Mouse (Mus musculus) adrenal gland, adult (tissue): ENCODE results near the gene Ogn.
A peak's percentile ranks its signal among the peaks of the same experiment; 100 is the strongest.
"Not testable (repeated sequence)": the region's sequence is repeated elsewhere in the genome, so short reads cannot be mapped to it uniquely, and the experiment has no call there.

Source experiments
- DNase-seq, 2 experiments: peaks; one replicate each; pipeline ENCODE4 v3.0.0; 2022 to 2023; ENCODE audit warnings: low spot score in 1 of 2; ENCODE audit not compliant: inconsistent age in 2 of 2

The Ogn gene

GRCm38 (mm10) chr13:49607714-49608113, at the start of gene Ogn:
Gene Ogn (plus strand): TSS chr13:49608046.
- no peak for DNase-seq

GRCm38 (mm10) chr13:49559185-49559584, 48.7 kb upstream of the Ogn start:
- DNase-seq: peak; percentile 15 to 70

DNA sequence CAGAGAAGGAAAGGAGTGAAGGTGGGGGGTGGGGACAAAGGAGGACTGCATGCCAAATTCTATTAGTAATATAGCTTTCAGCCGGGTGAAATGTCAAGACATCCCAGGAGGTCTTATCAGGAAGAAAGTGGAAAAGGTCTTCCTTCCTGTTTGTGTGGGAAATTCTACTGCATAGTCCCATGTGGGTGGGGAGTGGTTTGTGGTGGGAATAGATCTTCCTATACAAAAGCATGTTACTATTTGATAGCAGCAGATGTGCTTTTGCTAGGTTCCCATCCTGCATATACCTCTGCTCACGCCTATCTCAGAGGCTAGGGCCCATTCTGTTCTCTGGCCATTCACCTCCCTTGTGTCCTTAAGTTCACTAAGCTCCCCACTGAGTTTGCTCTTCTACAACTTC, 47.0 kb upstream of the Ogn start:
- DNase-seq: no peak

GRCm38 (mm10) chr13:49564347-49564746, 43.5 kb upstream of the Ogn start:
- DNase-seq: no peak

- DNase-seq: no peak
Measured at GRCm38 (mm10) chr13:49570371-49570770, 37.5 kb upstream of the Ogn start.

- DNase-seq: no peak
Measured at GRCm38 (mm10) chr13:49571418-49571817, 36.4 kb upstream of the Ogn start.

DNA sequence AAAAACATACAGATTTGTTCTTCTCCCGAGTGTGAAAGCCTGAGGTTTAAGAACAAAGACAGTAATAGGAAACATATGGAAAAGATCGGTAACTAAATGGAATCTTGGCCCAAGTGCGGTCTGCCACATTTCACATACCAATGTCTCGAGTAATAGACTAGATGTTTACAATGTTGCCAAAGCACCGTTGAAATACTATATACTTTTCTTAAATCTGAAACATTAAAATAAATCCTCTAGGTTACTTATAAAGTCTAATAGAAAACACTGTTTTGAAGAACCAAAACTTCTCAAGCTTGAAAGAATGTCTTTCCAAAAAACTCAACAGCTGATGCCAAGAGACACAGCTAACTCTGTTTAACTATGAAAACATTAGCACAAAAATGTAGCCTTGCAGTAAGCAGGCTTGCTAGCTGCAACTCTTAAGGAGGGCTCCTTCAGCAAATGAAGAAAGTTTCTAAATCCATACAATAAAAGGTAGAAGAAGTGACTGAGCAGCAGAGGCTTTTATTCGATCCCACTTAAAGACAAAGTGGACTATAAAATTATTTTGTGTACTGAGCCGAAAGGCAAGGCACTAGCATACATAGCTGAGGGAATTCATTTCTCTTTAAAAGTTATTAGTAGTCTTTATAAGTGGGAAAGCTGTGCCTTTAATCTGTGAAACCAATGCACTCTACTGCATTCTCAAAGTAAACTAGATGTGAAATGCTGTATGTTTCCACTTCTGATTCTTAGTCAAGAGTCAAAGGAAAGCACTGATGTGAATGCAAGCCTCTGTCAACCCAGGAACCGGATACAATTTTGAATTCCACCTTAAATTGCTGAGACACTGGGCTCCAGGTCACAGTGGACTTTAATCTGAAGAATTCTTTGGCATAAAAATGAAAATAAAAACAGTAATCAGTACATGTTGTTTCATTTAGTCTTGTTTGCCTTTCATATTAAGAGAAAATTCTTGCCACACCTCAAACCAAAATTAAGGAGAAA, 26.0 kb upstream of the Ogn start, which contains the start of gene Omd:
Omd (plus strand) TSS at position 922 of the 990 bp plus-strand sequence.
- DNase-seq: no peak

- no peak for DNase-seq
Measured at GRCm38 (mm10) chr13:49583859-49584258, 24.0 kb upstream of the Ogn start.

DNA sequence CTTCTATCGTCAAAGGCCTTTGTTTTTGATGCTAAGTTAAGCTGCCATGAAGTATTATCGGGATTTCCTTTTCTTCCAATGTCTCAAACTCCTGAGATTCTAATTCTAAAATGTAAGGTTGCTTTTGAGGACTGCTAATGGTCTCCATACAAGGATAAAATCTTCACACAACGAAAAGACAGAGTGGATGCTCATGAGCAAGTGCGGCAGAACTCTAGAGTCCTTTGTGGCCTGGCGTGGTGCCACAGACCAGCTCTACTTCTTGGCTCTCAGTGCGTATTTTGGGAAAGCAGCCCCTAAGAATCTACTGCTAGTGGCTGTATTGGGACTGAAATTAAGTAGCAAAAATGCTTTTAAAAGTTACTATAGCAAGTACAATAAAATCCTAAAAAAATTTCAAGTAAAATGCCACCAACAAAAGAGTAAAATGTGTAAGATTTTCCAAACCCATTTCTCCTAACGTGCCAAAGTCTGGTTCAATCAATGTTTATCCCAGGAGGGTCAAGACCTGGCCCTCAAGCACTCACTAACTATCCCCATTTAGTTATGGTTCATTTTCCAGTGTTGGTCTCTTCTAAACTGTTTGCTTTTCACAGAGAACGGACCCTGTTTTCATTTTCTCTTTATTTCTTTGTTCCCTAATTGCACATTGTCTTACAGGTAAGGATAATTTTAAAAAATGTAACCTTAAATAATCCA, 23.4 kb upstream of the Ogn start:
- DNase-seq: no peak

GRCm38 (mm10) chr13:49586062-49586461, 21.8 kb upstream of the Ogn start:
- DNase-seq: no peak

DNA sequence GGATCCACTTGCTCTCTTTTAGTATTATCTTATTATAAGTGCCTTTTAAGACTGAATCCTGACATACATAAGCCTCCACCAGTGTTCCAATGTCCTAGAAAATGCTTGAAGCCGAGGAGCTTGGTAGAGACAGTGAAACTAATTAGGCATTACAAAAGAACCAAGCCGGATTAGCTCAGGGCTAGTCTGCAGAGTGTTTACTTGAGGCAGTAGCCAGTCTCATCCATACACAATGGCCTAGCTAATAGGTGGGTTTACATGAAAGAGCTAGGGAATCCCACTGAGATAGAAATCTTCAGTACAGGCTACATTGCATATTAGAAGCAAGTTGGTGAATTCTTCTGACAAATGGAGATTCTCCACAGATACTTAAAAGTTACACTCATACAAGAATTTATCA, 5.3 kb upstream of the Ogn start:
- DNase-seq: not testable (repeated sequence)

DNA sequence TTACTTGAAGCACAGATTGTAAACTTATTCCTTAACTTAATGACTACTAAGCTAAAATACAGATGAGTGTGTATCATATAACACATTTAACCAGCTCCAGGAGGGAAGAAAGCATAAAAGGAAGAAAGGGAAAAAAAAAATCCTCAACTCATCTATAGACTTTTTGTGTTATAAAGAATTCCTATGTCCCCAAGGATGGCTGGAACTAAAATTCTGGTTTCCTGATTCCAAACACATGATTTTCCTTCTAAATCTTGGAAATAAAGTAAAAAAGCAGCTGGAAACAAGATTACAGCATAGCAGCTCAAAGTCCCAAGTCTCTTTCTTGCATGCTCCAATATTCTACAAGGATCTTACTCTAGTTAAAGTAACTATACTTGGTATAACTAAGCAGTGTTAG, 4.2 kb upstream of the Ogn start:
- no peak for DNase-seq

DNA sequence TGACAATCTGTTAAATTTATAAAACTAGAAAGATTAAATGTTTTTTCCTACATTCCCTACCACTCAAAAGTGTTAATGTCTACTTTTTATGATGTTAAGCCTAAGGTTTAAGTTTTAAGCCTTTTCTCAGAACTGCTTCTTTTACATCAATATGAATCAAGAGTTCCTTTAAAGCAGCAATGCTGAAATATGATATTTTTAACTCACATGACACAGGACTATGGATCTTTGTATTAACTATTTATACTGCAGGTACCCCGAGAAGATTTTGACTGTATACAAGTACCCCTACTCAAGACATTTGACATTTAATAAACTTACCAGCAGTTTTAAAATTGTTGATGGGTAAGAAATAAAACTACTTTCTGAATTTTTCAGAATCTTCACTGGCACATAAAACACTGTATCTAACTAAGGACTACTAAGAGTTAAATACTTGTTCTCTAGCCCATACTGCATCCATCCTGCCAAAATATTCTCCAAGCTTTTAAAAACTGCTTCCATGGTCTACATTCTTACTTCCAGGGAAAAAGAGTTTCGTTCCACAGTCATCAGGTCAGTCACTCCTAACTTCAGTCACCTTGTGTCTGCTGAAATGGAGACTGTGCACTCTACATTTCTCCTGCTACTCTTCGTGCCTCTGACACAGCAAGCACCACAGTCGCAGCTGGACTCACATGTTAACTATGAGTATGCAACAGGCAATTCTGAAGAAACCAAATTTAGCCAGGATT, 910 bp downstream of the Ogn start:
- no peak for DNase-seq

- no peak for DNase-seq
Measured at GRCm38 (mm10) chr13:49617021-49617420, 9.2 kb downstream of the Ogn start.

DNA sequence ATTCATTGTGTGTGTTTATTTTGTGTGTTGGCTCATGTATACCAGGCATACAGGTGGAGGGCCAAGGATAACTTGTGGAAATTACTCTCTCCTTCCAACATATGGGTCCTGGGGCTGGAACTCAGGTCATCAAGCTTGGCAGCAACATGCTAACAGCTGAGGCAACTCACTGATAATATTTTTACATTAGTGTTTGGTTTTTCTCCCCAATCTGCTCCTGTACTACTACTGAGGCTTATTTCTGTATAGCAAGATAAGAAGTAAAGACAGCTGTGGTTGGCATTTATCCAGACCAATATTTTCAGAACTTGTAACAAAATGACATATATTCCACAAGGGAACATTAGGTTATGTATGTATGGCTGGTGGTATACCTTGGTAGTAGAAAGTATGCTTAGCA, 10.5 kb downstream of the Ogn start:
- DNase-seq: no peak

DNA sequence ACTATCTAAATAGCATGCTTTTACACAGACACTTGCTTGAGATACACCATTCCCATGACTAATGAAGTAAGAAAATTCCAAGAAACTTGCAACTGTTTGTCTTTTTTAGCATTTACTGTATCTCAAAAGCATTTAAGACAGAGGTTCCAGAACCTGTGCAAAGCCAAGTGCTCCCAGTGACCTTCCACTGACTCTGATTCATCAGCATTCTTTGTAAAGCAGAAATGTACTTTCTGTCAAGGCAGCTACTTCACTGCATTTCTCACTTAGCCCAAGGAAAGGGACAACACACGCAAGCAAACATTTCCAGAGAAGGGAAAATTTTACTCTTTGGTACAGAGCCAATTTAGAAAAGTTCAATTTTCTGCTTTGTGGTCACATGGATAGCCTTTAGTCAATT, 15.4 kb downstream of the Ogn start:
- DNase-seq: peak; percentile 18 to 78

DNA sequence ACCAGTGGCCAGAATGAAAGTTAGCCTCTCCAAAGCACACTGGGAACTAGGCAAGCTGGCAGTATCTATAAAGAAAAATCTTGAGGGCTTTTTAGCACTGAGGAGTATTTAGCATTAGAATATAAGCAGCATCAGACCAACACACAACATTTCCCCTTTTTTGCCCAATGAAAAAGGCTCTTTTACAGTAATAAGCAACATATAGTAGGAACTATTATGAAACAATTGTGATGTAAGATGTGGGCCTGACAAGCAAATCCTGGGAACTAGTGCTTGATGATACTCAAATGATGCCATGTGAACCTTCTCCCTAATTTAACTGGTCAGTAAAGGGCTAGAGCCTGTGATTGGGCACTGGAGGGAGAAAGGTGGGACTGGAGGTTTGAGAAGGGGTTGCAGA, 20.3 kb downstream of the Ogn start:
- DNase-seq: no peak

GRCm38 (mm10) chr13:49629076-49629475, 21.2 kb downstream of the Ogn start:
- DNase-seq: no peak

- DNase-seq: no peak
Measured at GRCm38 (mm10) chr13:49639965-49640364, 32.1 kb downstream of the Ogn start.

DNA sequence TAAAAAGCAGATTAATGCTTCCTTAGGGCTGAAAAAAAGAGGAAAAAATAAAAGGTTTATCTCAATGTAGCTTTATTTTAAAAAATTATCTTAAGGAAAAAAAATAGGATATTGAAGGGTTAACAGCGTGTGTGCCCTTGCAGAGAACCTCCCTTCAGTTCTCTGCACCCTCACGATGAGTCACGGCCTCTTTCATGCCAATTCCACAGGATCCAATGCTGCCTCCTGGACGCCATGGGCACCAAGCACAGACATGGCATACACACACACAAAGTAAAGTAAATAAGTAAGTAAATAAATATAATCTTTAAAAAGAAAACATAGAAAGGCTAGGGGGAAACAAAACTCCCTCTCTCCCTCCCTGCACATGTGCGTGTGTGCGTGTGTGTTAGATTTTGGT, 34.8 kb downstream of the Ogn start:
- DNase-seq: peak; percentile 40 to 73

GRCm38 (mm10) chr13:49643669-49644362, 36.0 kb downstream of the Ogn start:
- DNase-seq: peak in 1 of 2 experiments; percentile 39
